Mouse (Mus musculus) liver, embryonic 14.5 days (tissue): Measurements from ENCODE around the gene Prlhr. TPM values are rescaled to one million over a fixed set of nuclear protein-coding genes. Genes with fewer than 3 reads are reported as not detected.
A peak's percentile ranks its signal among the peaks of the same experiment; 100 is the strongest.

Experiments
- ATAC-seq: fragments of 200-750 bp; cut with Nextera tagmentation; 2 replicates; pipeline ENCODE4 v1.8.0; 2017; ENCODE audit warnings: moderate number of reproducible peaks, mild to moderate bottlenecking, moderate library complexity; ENCODE audit not compliant: insufficient read depth
- DNase-seq, 3 experiments: peaks; one replicate each; pipeline ENCODE4 v3.0.0-alpha.2; 2012 to 2013; ENCODE audit warnings: low read depth in 3 of 3, low spot score in 3 of 3
- H3K27ac ChIP-seq: fragments of 300-500 bp; sonication (generic); 2 replicates; pipeline ENCODE4 v1.5.1; 2014; ENCODE audit warnings: moderate library complexity, mild to moderate bottlenecking, control low read depth, inconsistent platforms
- H3K27me3 ChIP-seq: fragments of 300-500 bp; sonication (generic); 2 replicates; pipeline ENCODE4 v1.6.1; 2014; ENCODE audit warnings: mild to moderate bottlenecking, low read length, moderate library complexity; ENCODE audit not compliant: control insufficient read depth, insufficient read depth
- H3K36me3 ChIP-seq: fragments of 300-500 bp; sonication (generic); replicated peaks from 2 replicates; pipeline ENCODE4 v1.6.1; 2014; ENCODE audit warnings: low read depth; ENCODE audit not compliant: control insufficient read depth, insufficient read depth
- H3K4me1 ChIP-seq, 2 experiments: fragments of 200-500 bp in 1 of 2; fragments of 300-500 bp in 1 of 2; sonication (generic) in 1 of 2; replicated peaks; 2 replicates each; pipeline ENCODE4 v1.6.1; 2012 to 2014; ENCODE audit warnings: antibody characterized with exemption in 1 of 2, inconsistent platforms in 1 of 2, low read length in 1 of 2; ENCODE audit not compliant: control insufficient read depth in 2 of 2, insufficient read depth in 2 of 2
- H3K4me2 ChIP-seq: fragments of 300-500 bp; sonication (generic); 2 replicates; pipeline ENCODE4 v1.6.1; 2014; ENCODE audit warnings: low read depth, mild to moderate bottlenecking, control low read depth, moderate library complexity
- H3K4me3 ChIP-seq, 2 experiments: fragments of 200-500 bp in 1 of 2; fragments of 300-500 bp in 1 of 2; sonication (generic) in 1 of 2; 2 replicates each; pipeline ENCODE4 v1.5.1; 2012 to 2014; ENCODE audit warnings: low read depth in 2 of 2, low read length in 2 of 2, mild to moderate bottlenecking in 2 of 2, control low read depth in 1 of 2, inconsistent platforms in 1 of 2, moderate library complexity in 1 of 2; ENCODE audit not compliant: insufficient read depth in 1 of 2
- H3K9ac ChIP-seq: fragments of 300-500 bp; sonication (generic); replicated peaks from 2 replicates; pipeline ENCODE4 v1.6.1; 2014; ENCODE audit warnings: mild to moderate bottlenecking, control low read depth, moderate library complexity
- H3K9me3 ChIP-seq: fragments of 300-500 bp; sonication (generic); 2 replicates; pipeline ENCODE4 v1.6.1; 2016; ENCODE audit warnings: low read length, mixed read lengths; ENCODE audit not compliant: control insufficient read depth
- CTCF ChIP-seq: IDR thresholded peaks from 2 replicates; pipeline ENCODE4 v1.5.1; 2016; ENCODE audit warnings: antibody characterized with exemption, low read depth, control low read depth
- EP300 ChIP-seq: IDR thresholded peaks from 2 replicates; pipeline ENCODE4 v1.6.1; 2016; ENCODE audit warnings: antibody characterized with exemption, low read depth
- WGBS: fragments of 180-500 bp; shearing (Covaris S2); extraction: QIAGEN DNeasy Blood & Tissue Kit; methylation state at CpG from one replicate; pipeline ENCODE4 v1.1.7; 2014; ENCODE audit not compliant: insufficient replicate concordance; 5-methylcytosine and 5-hydroxymethylcytosine counted together
- polyA plus RNA-seq, 2 experiments: library from polyadenylated mRNA; depleted of rRNA in 1 of 2; stranded (reverse) in 1 of 2; unstranded in 1 of 2; fragments of >200 nt; fragmentation: Nextera tagmentation in 1 of 2; extraction: Ambion mirVana in 1 of 2; gene quantifications; 2 replicates each; pipeline versions ENCODE4 v1.2.1 to v1.2.3; 2012 to 2014

Gene Prlhr
- polyA plus RNA-seq, 2 experiments, result not detected

GRCm38 (mm10) chr19:60489566-60489965 is 21.5 kb upstream of the Prlhr start:
- 58% methylated on average over 1 of the region's 1 CpGs for WGBS
- no peak for TF ChIP-seq CTCF
- no peak for TF ChIP-seq EP300
- no peak overlapping the region for H3K27ac ChIP-seq
- no peaks in the 10 kb centered on the region for H3K4me1 ChIP-seq
- no peaks in the 10 kb centered on the region for H3K9me3 ChIP-seq
- H3K36me3 ChIP-seq, result no peaks in the 10 kb centered on the region
- no peak overlapping the region for H3K9ac ChIP-seq
- no peak for DNase-seq
- no peaks in the 10 kb centered on the region for H3K27me3 ChIP-seq
- ATAC-seq, result no peak
- H3K4me2 ChIP-seq, result no peak overlapping the region
- H3K4me3 ChIP-seq, result no peak overlapping the region

GRCm38 (mm10) chr19:60485261-60485660 is 17.2 kb upstream of the Prlhr start:
- Histone ChIP-seq H3K36me3 (no peaks in the 10 kb centered on the region), H3K4me1 (no peaks in the 10 kb centered on the region), H3K9me3 (no peaks in the 10 kb centered on the region), H3K27me3 (no peaks in the 10 kb centered on the region), H3K27ac (no peak overlapping the region), H3K9ac (no peak overlapping the region), H3K4me3 (no peak overlapping the region), H3K4me2 (no peak overlapping the region)
- TF ChIP-seq CTCF (no peak), EP300 (no peak)
- DNase-seq (no peak), ATAC-seq (no peak)

DNA sequence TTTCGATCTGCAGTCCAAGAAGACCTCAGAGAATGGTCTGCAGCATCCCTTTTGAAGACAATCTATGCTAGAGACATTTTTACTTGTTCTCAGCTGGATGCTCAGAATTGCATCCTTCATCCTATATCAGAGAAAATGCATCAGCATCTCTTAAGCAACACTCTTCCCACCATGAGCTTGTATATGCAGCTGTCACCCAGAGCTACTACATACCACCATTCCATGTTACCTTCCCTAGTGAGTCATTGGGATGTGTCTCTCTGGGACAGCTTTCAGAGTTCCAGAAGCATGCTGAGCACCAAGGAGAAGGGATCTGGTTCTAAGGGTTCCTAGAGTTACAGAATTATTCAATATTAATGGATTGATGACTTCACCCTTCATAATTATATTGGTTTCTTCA is 10.8 kb upstream of the Prlhr start:
- Histone ChIP-seq H3K27me3 (no peaks in the 10 kb centered on the region), H3K27ac (no peak overlapping the region), H3K4me1 (no peaks in the 10 kb centered on the region), H3K36me3 (no peaks in the 10 kb centered on the region), H3K9me3 (no peaks in the 10 kb centered on the region), H3K4me2 (no peak overlapping the region), H3K4me3 (no peak overlapping the region), H3K9ac (no peak overlapping the region)
- no peak for DNase-seq
- ATAC-seq, result no peak
- TF ChIP-seq CTCF (no peak), EP300 (no peak)
- WGBS, result 6% methylated on average over 1 of the region's 1 CpGs

- Histone ChIP-seq H3K27me3 (no peaks in the 10 kb centered on the region), H3K4me1 (no peaks in the 10 kb centered on the region), H3K9me3 (no peaks in the 10 kb centered on the region), H3K27ac (no peak overlapping the region), H3K4me3 (no peak overlapping the region), H3K4me2 (no peak overlapping the region), H3K9ac (no peak overlapping the region), H3K36me3 (no peaks in the 10 kb centered on the region)
- ATAC-seq (no peak), DNase-seq (no peak)
- TF ChIP-seq CTCF (no peak), EP300 (no peak)
- WGBS, result 21% methylated on average over 2 of the region's 2 CpGs
Measured at GRCm38 (mm10) chr19:60477788-60478187, 9.7 kb upstream of the Prlhr start.

DNA sequence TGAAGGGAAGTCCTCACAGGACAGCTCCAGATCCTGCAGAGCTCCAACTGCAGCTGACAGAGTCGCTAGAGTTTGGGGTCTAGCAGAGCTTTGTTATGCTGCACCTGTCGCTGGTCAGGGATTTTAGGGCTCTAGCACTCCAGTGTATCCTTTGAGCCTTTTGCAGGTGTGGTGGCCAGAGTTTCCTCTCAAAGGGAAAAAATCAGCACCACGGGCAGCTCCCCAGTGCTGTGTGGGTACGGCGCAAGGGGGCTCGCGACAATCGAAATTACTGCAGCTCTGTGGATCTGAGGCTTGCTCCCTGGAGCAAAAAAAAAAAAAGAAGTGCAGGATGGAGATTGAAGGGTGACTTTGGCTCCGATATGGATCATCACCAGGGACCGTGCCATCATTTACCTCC is 742 bp upstream of the Prlhr start:
- WGBS, result 2% methylated on average over 10 of the region's 10 CpGs

DNA sequence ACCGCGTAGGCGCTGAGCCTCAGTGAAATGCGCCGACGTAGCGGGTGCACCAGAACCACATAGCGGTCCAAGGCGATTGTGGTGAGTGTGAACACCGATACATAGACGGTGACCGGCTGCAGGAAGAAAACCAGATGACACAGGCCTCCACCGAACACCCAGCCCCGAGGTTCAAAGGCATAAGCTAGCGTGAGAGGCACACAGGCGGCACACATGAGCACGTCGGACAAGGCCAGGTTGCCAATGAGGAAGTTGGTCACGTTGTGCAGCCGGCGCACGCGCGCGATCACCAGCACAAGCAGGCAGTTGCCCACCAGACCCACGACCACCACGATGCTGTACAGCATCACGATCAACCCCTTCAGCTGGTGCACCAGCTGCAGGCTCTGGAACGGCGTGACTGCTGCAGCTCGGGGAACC is 506 bp downstream of the Prlhr start:
- ATAC-seq (no peak), DNase-seq (no peak)
- 16% methylated on average over 31 of the region's 31 CpGs for WGBS
- Histone ChIP-seq H3K27me3 (peaks cover 25% of the 10 kb centered on the region), H3K4me3 (no peak overlapping the region), H3K27ac (no peak overlapping the region), H3K4me2 (peak overlapping the region; percentile 22; the same call in 1 of the 2 replicates), H3K9me3 (no peaks in the 10 kb centered on the region), H3K9ac (no peak overlapping the region), H3K36me3 (no peaks in the 10 kb centered on the region), H3K4me1 (no peaks in the 10 kb centered on the region)
- TF ChIP-seq EP300, result no peak
- TF ChIP-seq CTCF, result no peak

More for the DNA sequence above, 742 bp upstream of the Prlhr start:
- no peak for ATAC-seq
- Histone ChIP-seq H3K27ac (no peak overlapping the region), H3K9me3 (no peaks in the 10 kb centered on the region), H3K4me2 (no peak overlapping the region), H3K4me1 (no peaks in the 10 kb centered on the region), H3K4me3 (no peak overlapping the region), H3K36me3 (no peaks in the 10 kb centered on the region), H3K9ac (no peak overlapping the region), H3K27me3 (peaks cover 25% of the 10 kb centered on the region)
- TF ChIP-seq CTCF, result no peak
- no peak for TF ChIP-seq EP300
- no peak for DNase-seq
